ENCODE assay signal across 11 mouse cellular contexts in the genomic region with DNA sequence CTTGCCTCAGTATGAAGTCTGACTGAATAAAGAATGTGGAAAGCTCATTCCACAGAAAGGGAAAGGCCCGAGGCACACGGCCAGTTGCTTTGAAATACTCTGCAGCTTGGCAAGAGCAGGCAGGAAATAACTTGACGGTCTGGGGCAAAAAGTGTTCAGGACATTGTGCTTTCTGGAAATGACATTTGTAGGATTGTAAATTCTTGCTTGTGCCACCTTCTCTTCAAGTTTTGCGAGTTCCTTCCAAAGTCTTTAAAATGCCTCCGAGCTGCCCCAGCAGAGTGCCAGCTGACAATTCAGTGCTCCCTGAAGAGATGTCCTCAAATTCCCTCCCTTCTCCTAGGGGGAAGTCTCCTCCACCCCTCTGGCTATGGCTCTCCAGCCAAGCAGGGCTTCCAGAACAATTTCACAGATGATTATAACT. TPM values are rescaled to one million over a fixed set of nuclear protein-coding genes. Genes with fewer than 3 reads are reported as not detected.
DNase-seq lines count a peak whose midpoint lies in the region; ATAC-seq and TF ChIP-seq lines count a peak whose summit lies in the region.
"Had no signal": no experiment of that assay in that cellular context is flagged by ENCODE, and none has a peak within 500 bp of the region (broad histone marks: within the 10 kb centered on the region; RNA-seq: fewer than 3 reads in every experiment).

No protein-coding gene starts in this region.

- H3K27ac ChIP-seq in forebrain, embryonic 14.5 days (ENCODE audit: low read depth, low read length) = no peak overlapping the region
- H3K27ac ChIP-seq in forebrain, embryonic 15.5 days (replicated peaks) = no peak overlapping the region
- peak overlapping the region; percentile 48; the same call in 1 of the 2 replicates for H3K27ac ChIP-seq in brown adipose tissue, adult 24 weeks (replicated peaks; ENCODE audit: low read depth, low read length)
- H3K27ac ChIP-seq in heart, postnatal 0 days (ENCODE audit: low read depth) = peak overlapping the region; percentile 49
- H3K27ac ChIP-seq in lung, embryonic 14.5 days (ENCODE audit: low read depth) = peak overlapping the region; percentile 48; the same call in 1 of the 2 replicates
- H3K27ac ChIP-seq in hindbrain, embryonic 11.5 days (ENCODE audit: low read depth, low read length) = no peak overlapping the region
- H3K27ac ChIP-seq: neural tube, embryonic 12.5 days had no signal

- TF ChIP-seq EP300 in heart, postnatal 0 days (IDR thresholded peaks at IDR 0.05; ENCODE audit: low read depth) = no peak

- H3K27me3 ChIP-seq in forebrain, embryonic 14.5 days (replicated peaks; ENCODE audit: control insufficient read depth, insufficient read depth, low read length) = no peaks in the 10 kb centered on the region
- no peaks in the 10 kb centered on the region for H3K27me3 ChIP-seq in forebrain, embryonic 15.5 days
- H3K27me3 ChIP-seq in heart, postnatal 0 days (ENCODE audit: control insufficient read depth, insufficient read depth, low read length) = no peaks in the 10 kb centered on the region
- H3K27me3 ChIP-seq in lung, embryonic 14.5 days (ENCODE audit: insufficient read depth, low read length) = no peaks in the 10 kb centered on the region
- no peaks in the 10 kb centered on the region for H3K27me3 ChIP-seq in hindbrain, embryonic 11.5 days (ENCODE audit: control insufficient read depth, insufficient read depth, low read length)
- H3K27me3 ChIP-seq: neural tube, embryonic 12.5 days had no signal

- H3K9ac ChIP-seq in forebrain, embryonic 14.5 days (ENCODE audit: low read length) = no peak overlapping the region
- H3K9ac ChIP-seq in forebrain, embryonic 15.5 days (replicated peaks) = no peak overlapping the region
- H3K9ac ChIP-seq in heart, postnatal 0 days (replicated peaks; ENCODE audit: low read depth, low read length) = no peak overlapping the region
- no peak overlapping the region for H3K9ac ChIP-seq in lung, embryonic 14.5 days
- no peak overlapping the region for H3K9ac ChIP-seq in hindbrain, embryonic 11.5 days (ENCODE audit: low read depth, low read length)
- H3K9ac ChIP-seq: neural tube, embryonic 12.5 days had no signal

- H3K4me1 ChIP-seq in forebrain, embryonic 14.5 days (ENCODE audit: control insufficient read depth, insufficient read depth, low read length) = no peaks in the 10 kb centered on the region; the same call in 1 of the 2 replicates
- H3K4me1 ChIP-seq in forebrain, embryonic 15.5 days = no peaks in the 10 kb centered on the region
- peaks cover 24% of the 10 kb centered on the region for H3K4me1 ChIP-seq in brown adipose tissue, adult 24 weeks (ENCODE audit: control insufficient read depth, insufficient read depth, insufficient read length, low read length)
- peaks cover 33% of the 10 kb centered on the region for H3K4me1 ChIP-seq in heart, postnatal 0 days (ENCODE audit: control insufficient read depth, insufficient read depth)
- peaks cover 15% of the 10 kb centered on the region for H3K4me1 ChIP-seq in lung, embryonic 14.5 days (ENCODE audit: insufficient read depth)
- no peaks in the 10 kb centered on the region for H3K4me1 ChIP-seq in hindbrain, embryonic 11.5 days (replicated peaks; ENCODE audit: control insufficient read depth, insufficient read depth, low read length)

- H3K9me3 ChIP-seq in forebrain, embryonic 14.5 days (replicated peaks; ENCODE audit: control insufficient read depth, low read length) = no peaks in the 10 kb centered on the region
- no peaks in the 10 kb centered on the region for H3K9me3 ChIP-seq in forebrain, embryonic 15.5 days
- no peaks in the 10 kb centered on the region for H3K9me3 ChIP-seq in heart, postnatal 0 days (replicated peaks; ENCODE audit: control insufficient read depth, low read length)
- no peaks in the 10 kb centered on the region for H3K9me3 ChIP-seq in lung, embryonic 14.5 days (ENCODE audit: low read depth, low read length)
- no peaks in the 10 kb centered on the region for H3K9me3 ChIP-seq in hindbrain, embryonic 11.5 days (ENCODE audit: control insufficient read depth, low read length)
- H3K9me3 ChIP-seq: neural tube, embryonic 12.5 days had no signal

- 68% methylated on average over 5 of the region's 5 CpGs for WGBS in forebrain, embryonic 14.5 days
- 60% methylated on average over 5 of the region's 5 CpGs for WGBS in forebrain, embryonic 15.5 days
- WGBS in heart, postnatal 0 days = 10% methylated on average over 5 of the region's 5 CpGs
- WGBS in lung, embryonic 14.5 days = 22% methylated on average over 5 of the region's 5 CpGs
- WGBS in hindbrain, embryonic 11.5 days = 71% methylated on average over 5 of the region's 5 CpGs

- TF ChIP-seq CTCF in heart, postnatal 0 days (IDR thresholded peaks at IDR 0.05; ENCODE audit: low read depth) = no peak
- TF ChIP-seq CTCF in lung, embryonic 14.5 days (IDR thresholded peaks at IDR 0.05; ENCODE audit: low read depth) = no peak

- no peak overlapping the region for H3K4me3 ChIP-seq in forebrain, embryonic 14.5 days (ENCODE audit: low read depth, low read length)
- no peak overlapping the region for H3K4me3 ChIP-seq in forebrain, embryonic 15.5 days
- no peak overlapping the region for H3K4me3 ChIP-seq in brown adipose tissue, adult 24 weeks (ENCODE audit: insufficient read depth, low read depth, low read length)
- H3K4me3 ChIP-seq in heart, postnatal 0 days (ENCODE audit: low read depth, low read length) = no peak overlapping the region
- no peak overlapping the region for H3K4me3 ChIP-seq in lung, embryonic 14.5 days (ENCODE audit: low read depth, low read length)
- no peak overlapping the region for H3K4me3 ChIP-seq in hindbrain, embryonic 11.5 days (ENCODE audit: low read depth, low read length)
- H3K4me3 ChIP-seq: neural tube, embryonic 12.5 days had no signal

- no peak overlapping the region for H3K4me2 ChIP-seq in forebrain, embryonic 14.5 days (ENCODE audit: low read length)
- H3K4me2 ChIP-seq in forebrain, embryonic 15.5 days (replicated peaks) = no peak overlapping the region
- no peak overlapping the region for H3K4me2 ChIP-seq in heart, postnatal 0 days (ENCODE audit: low read depth, low read length)
- H3K4me2 ChIP-seq in lung, embryonic 14.5 days = no peak overlapping the region
- no peak overlapping the region for H3K4me2 ChIP-seq in hindbrain, embryonic 11.5 days (replicated peaks; ENCODE audit: low read depth, low read length)
- H3K4me2 ChIP-seq: neural tube, embryonic 12.5 days had no signal

- no peaks in the 10 kb centered on the region for H3K36me3 ChIP-seq in forebrain, embryonic 14.5 days (ENCODE audit: control insufficient read depth, insufficient read depth, low read length)
- H3K36me3 ChIP-seq in forebrain, embryonic 15.5 days = no peaks in the 10 kb centered on the region
- H3K36me3 ChIP-seq in heart, postnatal 0 days (replicated peaks; ENCODE audit: control insufficient read depth, insufficient read depth, low read length) = no peaks in the 10 kb centered on the region
- no peaks in the 10 kb centered on the region for H3K36me3 ChIP-seq in lung, embryonic 14.5 days (ENCODE audit: insufficient read depth)
- H3K36me3 ChIP-seq in hindbrain, embryonic 11.5 days (ENCODE audit: control insufficient read depth, insufficient read depth, low read length) = no peaks in the 10 kb centered on the region
- H3K36me3 ChIP-seq: neural tube, embryonic 12.5 days had no signal

- peak; percentile 19 for DNase-seq in forebrain, embryonic 14.5 days (ENCODE audit: low spot score)
- DNase-seq in heart, postnatal 0 days (ENCODE audit: low spot score) = peak; percentile 43
- peak; percentile 78 for DNase-seq in lung, embryonic 14.5 days
- no peak for DNase-seq in right cerebral cortex, postnatal 36 days (ENCODE audit: low spot score in 2 of 2)
- no peak for DNase-seq in hindbrain, embryonic 11.5 days (ENCODE audit: low spot score)
- DNase-seq in neural tube, embryonic 10.5 days (ENCODE audit: extremely low spot score, low spot score) = no peak

- no peak for ATAC-seq in forebrain, embryonic 14.5 days
- no peak for ATAC-seq in forebrain, embryonic 15.5 days (replicated peaks)
- ATAC-seq in heart, postnatal 0 days (ENCODE audit: insufficient read depth, low read depth) = peak; percentile 40; the same call in 1 of the 2 replicates
- ATAC-seq in lung, embryonic 14.5 days (ENCODE audit: insufficient read depth) = no peak
- no peak for ATAC-seq in hindbrain, embryonic 11.5 days (ENCODE audit: low FRiP score)

RNA-seq across cellular contexts. Expression of a gene that starts 2.1 kb away (rescaled TPM):
- polyA plus RNA-seq in forebrain, embryonic 14.5 days (2014; fragmentation: Nextera tagmentation; extraction: Ambion mirVana) = 0.41 TPM in 1 of 2 replicates, not detected in the other
- 0.15 and 0.19 TPM in 2 replicates for polyA plus RNA-seq in forebrain, embryonic 15.5 days (2015; fragmentation: Nextera tagmentation; extraction: Ambion mirVana)
- not detected in 2 replicates for polyA plus RNA-seq in brown adipose tissue, adult 24 weeks (2012; ENCODE audit: insufficient read depth, insufficient read length, missing spikeins)
- 6.3 and 8.2 TPM in 2 replicates for total RNA-seq in heart, postnatal 0 days (2014; rRNA removed; ENCODE audit: low replicate concordance)
- 3.0 and 3.2 TPM in 2 replicates for polyA plus RNA-seq in heart, postnatal 0 days (2015; fragmentation: Nextera tagmentation; extraction: Ambion mirVana)
- 0.62 and 1.4 TPM in 2 replicates for polyA plus RNA-seq in lung, embryonic 14.5 days (2014; fragmentation: Nextera tagmentation; extraction: Ambion mirVana)
- 0.28 and 0.95 TPM in 2 replicates for polyA plus RNA-seq in hindbrain, embryonic 11.5 days (2014; fragmentation: Nextera tagmentation; extraction: Ambion mirVana)

RNA-seq across cellular contexts. Expression of a gene that starts 36.1 kb away (rescaled TPM):
- polyA plus RNA-seq in forebrain, embryonic 14.5 days (2014; fragmentation: Nextera tagmentation; extraction: Ambion mirVana) = not detected in 2 replicates
- polyA plus RNA-seq in forebrain, embryonic 15.5 days (2015; fragmentation: Nextera tagmentation; extraction: Ambion mirVana) = not detected in 2 replicates
- polyA plus RNA-seq in brown adipose tissue, adult 24 weeks (2012; ENCODE audit: insufficient read depth, insufficient read length, missing spikeins) = not detected in 2 replicates
- not detected in 2 replicates for total RNA-seq in heart, postnatal 0 days (2014; rRNA removed; ENCODE audit: low replicate concordance)
- polyA plus RNA-seq in heart, postnatal 0 days (2015; fragmentation: Nextera tagmentation; extraction: Ambion mirVana) = 0.20 and 0.29 TPM in 2 replicates
- polyA plus RNA-seq in lung, embryonic 14.5 days (2014; fragmentation: Nextera tagmentation; extraction: Ambion mirVana) = not detected in 2 replicates
- polyA plus RNA-seq in hindbrain, embryonic 11.5 days (2014; fragmentation: Nextera tagmentation; extraction: Ambion mirVana) = 0.18 and 0.22 TPM in 2 replicates
- total RNA-seq: left cerebral cortex, postnatal 14 days had no signal
- polyA plus RNA-seq: forebrain, embryonic 11.5 days; neural tube, embryonic 12.5 days had no signal

RNA-seq across cellular contexts. Expression of a gene that starts 44.1 kb away (rescaled TPM):
- not detected in 2 replicates for polyA plus RNA-seq in forebrain, embryonic 14.5 days (2014; fragmentation: Nextera tagmentation; extraction: Ambion mirVana)
- polyA plus RNA-seq in forebrain, embryonic 15.5 days (2015; fragmentation: Nextera tagmentation; extraction: Ambion mirVana) = 5.4 TPM in 1 of 2 replicates, not detected in the other
- polyA plus RNA-seq in brown adipose tissue, adult 24 weeks (2012; ENCODE audit: insufficient read depth, insufficient read length, missing spikeins) = 157 and 189 TPM in 2 replicates
- 11.7 and 19.2 TPM in 2 replicates for total RNA-seq in heart, postnatal 0 days (2014; rRNA removed; ENCODE audit: low replicate concordance)
- 9.5 and 11.8 TPM in 2 replicates for polyA plus RNA-seq in heart, postnatal 0 days (2015; fragmentation: Nextera tagmentation; extraction: Ambion mirVana)
- 9.4 and 19.0 TPM in 2 replicates for polyA plus RNA-seq in lung, embryonic 14.5 days (2014; fragmentation: Nextera tagmentation; extraction: Ambion mirVana)
- polyA plus RNA-seq in hindbrain, embryonic 11.5 days (2014; fragmentation: Nextera tagmentation; extraction: Ambion mirVana) = 3.9 and 4.6 TPM in 2 replicates

Comparison
In these comparisons a context has a peak if more than half of its experiments do, and no peak if none do; other contexts are left out.
1. DNase-seq: peak in forebrain, embryonic 14.5 days (single experiment), heart, postnatal 0 days (single experiment) and lung, embryonic 14.5 days (single experiment); none in right cerebral cortex, postnatal 36 days (0 of 2), hindbrain, embryonic 11.5 days (single experiment) and neural tube, embryonic 10.5 days (single experiment).
2. H3K27ac ChIP-seq: peak in brown adipose tissue, adult 24 weeks (single experiment), heart, postnatal 0 days (single experiment) and lung, embryonic 14.5 days (single experiment); none in forebrain, embryonic 14.5 days (single experiment), forebrain, embryonic 15.5 days (single experiment) and hindbrain, embryonic 11.5 days (single experiment).